Comparison of ENCODE assay signal across 8 mouse cellular contexts in genomic region chr1:43898991-43899714, GRCm38 (mm10). TPM values are rescaled to one million over a fixed set of nuclear protein-coding genes. Genes with fewer than 3 reads are reported as not detected.
DNase-seq lines count a peak whose midpoint lies in the region; ATAC-seq and TF ChIP-seq lines count a peak whose summit lies in the region.

No protein-coding gene starts in this region.

- no peaks in the 10 kb centered on the region for H3K27me3 ChIP-seq in heart, postnatal 0 days (ENCODE audit: control insufficient read depth, insufficient read depth, low read length)
- H3K27me3 ChIP-seq in liver, embryonic 14.5 days (ENCODE audit: control insufficient read depth, insufficient read depth, low read length): no peaks in the 10 kb centered on the region
- H3K27me3 ChIP-seq in neural tube, embryonic 15.5 days (replicated peaks): no peaks in the 10 kb centered on the region
- H3K27me3 ChIP-seq in testis, adult 2 months (ENCODE audit: control insufficient read depth, insufficient read depth, low read length): no peaks in the 10 kb centered on the region

- H3K4me1 ChIP-seq in heart, postnatal 0 days (ENCODE audit: control insufficient read depth, insufficient read depth): no peaks in the 10 kb centered on the region; the same call in 1 of the 2 replicates
- no peaks in the 10 kb centered on the region for H3K4me1 ChIP-seq in liver, embryonic 14.5 days (replicated peaks; ENCODE audit: control insufficient read depth in 2 of 2, insufficient read depth in 2 of 2, low read length in 1 of 2)
- peaks cover 8% of the 10 kb centered on the region for H3K4me1 ChIP-seq in neural tube, embryonic 15.5 days
- peaks cover 4% of the 10 kb centered on the region for H3K4me1 ChIP-seq in testis, adult 2 months (ENCODE audit: control insufficient read depth, insufficient read depth, low read length)

- H3K9me3 ChIP-seq in heart, postnatal 0 days (replicated peaks; ENCODE audit: control insufficient read depth, low read length): no peaks in the 10 kb centered on the region
- H3K9me3 ChIP-seq in liver, embryonic 14.5 days (ENCODE audit: control insufficient read depth, low read length): no peaks in the 10 kb centered on the region
- no peaks in the 10 kb centered on the region for H3K9me3 ChIP-seq in neural tube, embryonic 15.5 days (replicated peaks)

- no peak for TF ChIP-seq EP300 in heart, postnatal 0 days (IDR thresholded peaks at IDR 0.05; ENCODE audit: low read depth)
- no peak for TF ChIP-seq EP300 in liver, embryonic 14.5 days (IDR thresholded peaks at IDR 0.05; ENCODE audit: low read depth)

- TF ChIP-seq CTCF in brain, embryonic 14.5 days (IDR thresholded peaks at IDR 0.05; ENCODE audit: borderline replicate concordance, extremely low read depth, insufficient read depth, insufficient read length): peak; percentile 91
- peak; percentile 87 for TF ChIP-seq CTCF in heart, postnatal 0 days (IDR thresholded peaks at IDR 0.05; ENCODE audit: low read depth)
- TF ChIP-seq CTCF in liver, embryonic 14.5 days (IDR thresholded peaks at IDR 0.05; ENCODE audit: low read depth): peak; percentile 82
- peak; percentile 63; the same call in 1 of the 2 replicates for TF ChIP-seq CTCF in testis, adult 2 months (IDR thresholded peaks at IDR 0.05; ENCODE audit: control insufficient read depth, insufficient read depth, insufficient replicate concordance, low read depth, low read length)

- peak overlapping the region; percentile 55 for H3K4me2 ChIP-seq in heart, postnatal 0 days (ENCODE audit: low read depth, low read length)
- no peak overlapping the region for H3K4me2 ChIP-seq in liver, embryonic 14.5 days (ENCODE audit: low read depth)
- peak overlapping the region; percentile 64 for H3K4me2 ChIP-seq in neural tube, embryonic 15.5 days

- ATAC-seq in CD4-positive, CD25-positive, alpha-beta regulatory T cell, adult 4 months: peak; percentile 28
- peak; percentile 73 for ATAC-seq in erythroblast, adult 5-6 weeks (replicated peaks; ENCODE audit: low FRiP score, poor library complexity, severe bottlenecking)
- ATAC-seq in heart, postnatal 0 days (ENCODE audit: insufficient read depth, low read depth): peak; percentile 63; the same call in 1 of the 2 replicates
- no peak for ATAC-seq in liver, embryonic 14.5 days (ENCODE audit: insufficient read depth)
- ATAC-seq in neural tube, embryonic 15.5 days (ENCODE audit: low FRiP score): peak; percentile 93

- H3K4me3 ChIP-seq in heart, postnatal 0 days (ENCODE audit: low read depth, low read length): peak overlapping the region; percentile 28
- no peak overlapping the region for H3K4me3 ChIP-seq in liver, embryonic 14.5 days (ENCODE audit: insufficient read depth in 1 of 2, low read depth in 2 of 2, low read length in 2 of 2)
- H3K4me3 ChIP-seq in neural tube, embryonic 15.5 days (replicated peaks): peak overlapping the region; percentile 32
- peak overlapping the region; percentile 16 for H3K4me3 ChIP-seq in testis, adult 2 months (ENCODE audit: control insufficient read depth, low read depth, low read length)

- 18% methylated on average over 18 of the region's 18 CpGs for WGBS in heart, postnatal 0 days
- WGBS in liver, embryonic 14.5 days (ENCODE audit: insufficient replicate concordance): 31% methylated on average over 18 of the region's 18 CpGs
- 12% methylated on average over 18 of the region's 18 CpGs for WGBS in neural tube, embryonic 15.5 days

- H3K27ac ChIP-seq in heart, postnatal 0 days (ENCODE audit: low read depth): no peak overlapping the region
- no peak overlapping the region for H3K27ac ChIP-seq in liver, embryonic 14.5 days
- H3K27ac ChIP-seq in neural tube, embryonic 15.5 days (replicated peaks): no peak overlapping the region
- H3K27ac ChIP-seq in testis, adult 2 months (ENCODE audit: control insufficient read depth, insufficient read depth, low read depth, low read length): no peak overlapping the region

- H3K36me3 ChIP-seq in heart, postnatal 0 days (replicated peaks; ENCODE audit: control insufficient read depth, insufficient read depth, low read length): no peaks in the 10 kb centered on the region
- H3K36me3 ChIP-seq in liver, embryonic 14.5 days (replicated peaks; ENCODE audit: control insufficient read depth, insufficient read depth, low read depth): no peaks in the 10 kb centered on the region
- H3K36me3 ChIP-seq in neural tube, embryonic 15.5 days: no peaks in the 10 kb centered on the region
- no peaks in the 10 kb centered on the region for H3K36me3 ChIP-seq in testis, adult 2 months (ENCODE audit: control insufficient read depth, insufficient read depth, low read length)

- no peak overlapping the region for H3K9ac ChIP-seq in heart, postnatal 0 days (replicated peaks; ENCODE audit: low read depth, low read length)
- no peak overlapping the region for H3K9ac ChIP-seq in liver, embryonic 14.5 days (replicated peaks)
- H3K9ac ChIP-seq in neural tube, embryonic 15.5 days (replicated peaks): peak overlapping the region; percentile 51

- peak; percentile 92 for DNase-seq in brain, embryonic 14.5 days (ENCODE audit: low read depth)
- peak; percentile 58 for DNase-seq in heart, postnatal 0 days (ENCODE audit: low spot score)
- DNase-seq in kidney, postnatal 36 days: peak; percentile 56 to 88
- DNase-seq in liver, embryonic 14.5 days (ENCODE audit: low read depth in 3 of 3, low spot score in 3 of 3): peak in 2 of 3 experiments; percentile 17 to 26

- TF ChIP-seq POLR2A in brain, embryonic 14.5 days (IDR thresholded peaks at IDR 0.05; ENCODE audit: borderline replicate concordance, extremely low read depth, insufficient read depth, insufficient read length, poor library complexity, severe bottlenecking): no peak
- no peak for TF ChIP-seq POLR2A in testis, adult 2 months (IDR thresholded peaks at IDR 0.05; ENCODE audit: control insufficient read depth, low read depth, low read length)

RNA-seq across cellular contexts. Expression of gene Tpp2, which starts 34.3 kb away (rescaled TPM):
- polyA plus RNA-seq in CD4-positive, CD25-positive, alpha-beta regulatory T cell, adult 4 months (2017; shearing (Covaris generic)): 100 to 1,000 TPM; 127 to 141 TPM
- polyA plus RNA-seq in brain, embryonic 14.5 days (2012; rRNA removed): 23.4 and 31.9 TPM in 2 replicates
- 31.8 and 41.3 TPM in 2 replicates for total RNA-seq in erythroblast, adult 5-6 weeks (2015; ENCODE audit: low replicate concordance)
- total RNA-seq in erythroblast, adult 5-6 weeks (2017; ENCODE audit: low replicate concordance): 26.9 and 33.2 TPM in 2 replicates
- total RNA-seq in heart, postnatal 0 days (2014; rRNA removed; ENCODE audit: low replicate concordance): 30.2 and 34.6 TPM in 2 replicates
- polyA plus RNA-seq in heart, postnatal 0 days (2015; fragmentation: Nextera tagmentation; extraction: Ambion mirVana): 28.3 and 30.4 TPM in 2 replicates
- 5.6 and 10.0 TPM in 2 replicates for polyA plus RNA-seq in liver, embryonic 14.5 days (2012; rRNA removed)
- polyA plus RNA-seq in liver, embryonic 14.5 days (2014; fragmentation: Nextera tagmentation; extraction: Ambion mirVana): 21.2 and 24.7 TPM in 2 replicates
- polyA plus RNA-seq in neural tube, embryonic 15.5 days (2015; fragmentation: Nextera tagmentation; extraction: Ambion mirVana): 60.4 and 60.6 TPM in 2 replicates
- polyA plus RNA-seq in testis, adult 2 months (2012; rRNA removed): 27.8 and 35.4 TPM in 2 replicates

Comparison
In these comparisons a context has a peak if more than half of its experiments do, and no peak if none do; other contexts are left out.
1. DNase-seq: peak in every context shown above with its lines; median percentile 92 in brain, embryonic 14.5 days; 72 in kidney, postnatal 36 days; 58 in heart, postnatal 0 days; 22 in liver, embryonic 14.5 days.
2. H3K4me3 ChIP-seq: peak in heart, postnatal 0 days (single experiment), neural tube, embryonic 15.5 days (single experiment) and testis, adult 2 months (single experiment); none in liver, embryonic 14.5 days (0 of 2).
3. Peak in every context shown above with its lines, with median percentiles within 50 percentile points of each other: CTCF ChIP-seq.